Mouse (Mus musculus): ENCODE data around the gene Ppp1r26. TPM values are rescaled to one million over a fixed set of nuclear protein-coding genes. Genes with fewer than 3 reads are reported as not detected.

Ppp1r26 gene
- total RNA-seq (2021) = 10 to 100 TPM; 20.2 to 21.9 TPM
- long read RNA-seq, partial matches to known transcripts = 0 of 5 reads
- long read RNA-seq, other reads (novel, unspliced or antisense) = 5 of 5 reads

DNA sequence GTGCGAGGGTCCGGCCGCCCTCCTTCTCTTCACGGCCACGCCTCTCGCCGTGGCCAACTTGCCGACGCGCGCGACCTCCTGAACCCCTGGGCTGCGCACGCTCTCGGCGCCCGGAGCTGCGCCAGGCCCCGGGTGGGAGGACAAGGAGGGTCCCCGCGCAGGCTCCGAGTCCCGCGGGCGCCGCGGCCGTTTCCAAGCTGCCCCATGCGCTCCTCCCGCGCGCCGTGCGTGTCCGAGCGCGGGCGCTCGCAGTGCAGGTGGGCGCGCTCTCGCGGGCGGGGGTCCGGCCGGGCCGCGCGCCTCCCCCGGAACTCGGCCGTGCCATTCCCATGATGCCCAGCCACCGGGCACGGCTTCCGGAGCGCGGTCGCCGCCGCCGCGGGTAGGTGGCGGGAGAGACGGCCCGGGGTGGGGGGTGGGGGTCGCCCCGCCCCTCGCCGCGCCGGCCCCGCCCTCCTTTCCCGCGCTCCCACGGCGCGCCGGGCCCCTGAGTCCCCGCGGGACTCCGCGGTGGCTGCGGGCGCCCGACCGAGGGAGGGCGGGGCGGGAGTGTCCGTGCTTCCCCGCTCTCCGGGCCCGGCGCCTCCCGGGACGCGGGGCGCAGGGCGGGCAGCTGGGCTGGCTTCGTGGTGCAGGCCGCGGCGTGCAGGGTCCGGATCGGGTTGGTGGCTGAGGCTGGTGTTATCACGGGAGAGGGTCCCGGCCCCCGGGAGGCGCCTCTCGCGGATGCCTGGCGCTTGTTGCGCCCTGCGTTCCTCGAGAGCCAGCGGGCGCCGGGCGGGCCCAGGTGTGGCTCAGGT lies at the start of gene Ppp1r26:
Ppp1r26 (plus strand) TSS at position 286 of the 800 bp plus-strand sequence.
- DNase-seq (ENCODE audit: low spot score in 2 of 2) = peak; percentile 34 to 66

DNA sequence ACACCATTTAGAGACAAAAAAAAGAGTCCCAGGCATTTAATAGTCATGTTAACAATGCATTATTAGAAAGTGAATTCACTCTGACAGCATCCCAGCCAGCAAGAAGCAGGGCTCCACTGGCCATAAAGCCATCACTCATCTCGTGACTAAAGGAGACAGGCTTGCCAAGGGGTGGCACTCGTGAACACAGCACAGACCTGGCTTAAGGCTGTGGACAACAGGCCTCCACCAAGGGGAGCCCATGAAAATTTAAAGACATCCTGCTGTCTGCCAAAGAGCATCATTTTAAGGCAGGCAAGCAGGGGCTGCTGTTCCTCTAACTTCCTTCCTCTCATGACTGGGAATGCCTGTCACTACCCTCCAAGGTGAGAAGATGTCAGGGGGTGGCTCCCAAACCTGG lies 49.7 kb upstream of the Ppp1r26 start:
- DNase-seq (ENCODE audit: low spot score in 2 of 2) = no peak

DNA sequence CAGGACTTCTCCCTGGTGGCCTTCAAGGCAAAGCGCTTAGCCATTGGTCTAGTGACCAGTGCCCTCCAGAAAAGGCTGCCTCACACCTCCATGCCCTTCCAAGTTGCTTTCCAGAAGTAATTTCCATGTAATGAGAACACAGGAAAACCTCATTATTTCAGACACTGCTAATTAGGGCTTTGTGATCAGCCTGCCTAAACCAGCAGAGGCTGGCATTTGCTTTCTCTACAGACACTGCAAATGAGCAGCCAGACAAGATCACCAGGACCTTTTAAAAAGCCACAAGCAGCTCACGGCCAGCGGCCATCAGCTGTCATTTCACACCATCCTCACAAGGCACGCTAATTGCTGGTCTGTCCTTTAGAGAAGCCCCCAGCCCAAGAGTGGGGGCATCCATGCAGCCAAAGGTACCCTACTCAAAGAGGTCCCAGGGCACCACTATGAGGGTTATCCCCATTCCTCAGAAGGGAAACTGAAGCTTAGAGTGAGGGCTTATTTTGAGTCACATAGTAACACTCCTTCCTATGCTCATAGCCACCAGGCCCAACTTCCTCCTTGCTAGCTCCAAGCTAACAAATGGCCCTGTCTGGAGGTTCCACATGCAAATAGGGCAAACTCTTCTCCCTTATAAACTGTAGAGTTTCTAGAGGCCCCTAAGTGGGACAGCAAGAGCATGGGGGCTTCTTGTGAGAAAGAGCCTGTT lies 49.0 kb upstream of the Ppp1r26 start:
- DNase-seq (ENCODE audit: low spot score in 2 of 2) = no peak

DNA sequence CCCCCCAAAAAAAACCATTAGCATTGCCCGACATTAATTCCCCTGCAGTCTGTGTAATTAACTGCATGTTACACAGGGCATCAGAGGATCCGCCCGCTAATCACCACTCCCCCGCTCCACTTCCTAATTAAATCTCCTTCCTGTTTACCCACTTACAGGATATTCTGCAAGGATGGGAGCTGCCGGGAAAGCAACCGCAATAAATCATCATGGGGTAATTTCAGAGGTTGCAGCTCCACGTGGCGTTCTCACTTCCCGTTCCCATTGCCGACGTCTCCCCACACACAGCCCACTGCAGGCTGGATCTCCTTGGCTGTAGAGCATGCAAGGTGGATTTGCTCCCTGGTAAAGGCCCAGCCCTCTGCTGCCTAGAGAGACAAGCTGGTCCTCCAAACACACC lies 45.0 kb upstream of the Ppp1r26 start:
- no peak for DNase-seq (ENCODE audit: low spot score in 2 of 2)

DNA sequence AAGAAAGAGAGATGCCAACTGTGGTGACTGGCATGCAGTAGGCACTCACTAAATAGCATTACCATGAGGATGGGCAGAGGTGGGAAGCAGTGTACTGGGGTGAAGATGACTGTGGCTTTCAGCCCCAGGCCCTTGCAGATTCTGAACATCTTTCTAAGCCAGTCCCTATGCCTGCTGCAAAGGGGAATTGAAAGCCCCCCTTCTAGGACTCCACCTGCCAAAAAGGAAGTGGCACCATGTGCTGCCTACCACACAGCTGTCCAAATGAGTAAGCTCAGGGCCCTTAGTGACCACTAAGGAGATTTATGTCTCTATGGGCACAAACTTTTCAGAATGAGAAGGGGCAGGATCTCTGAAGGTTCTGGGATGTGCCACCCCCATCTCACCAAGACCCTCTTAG lies 44.5 kb upstream of the Ppp1r26 start:
- DNase-seq (ENCODE audit: low spot score in 2 of 2) = no peak

DNA sequence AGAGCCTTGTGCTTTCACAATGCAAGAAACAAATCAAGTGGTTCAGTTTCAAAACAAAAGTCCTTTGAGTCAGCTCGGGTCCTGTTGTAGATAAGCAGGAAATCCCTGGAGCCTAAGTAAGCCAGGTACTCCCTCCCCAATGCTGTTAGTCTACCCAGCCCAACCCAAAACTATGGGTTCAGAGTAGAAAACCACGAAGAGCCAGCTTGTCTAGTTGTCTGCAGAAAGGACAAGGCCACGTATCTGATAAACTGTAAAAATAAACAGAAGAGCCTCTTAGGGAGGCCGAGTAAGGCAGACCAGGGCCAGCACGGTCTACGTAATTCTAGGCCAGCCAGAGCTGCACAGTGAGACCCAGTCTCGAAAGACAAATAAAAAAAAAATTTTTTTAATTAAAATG lies 38.8 kb upstream of the Ppp1r26 start:
- no peak for DNase-seq (ENCODE audit: low spot score in 2 of 2)

DNA sequence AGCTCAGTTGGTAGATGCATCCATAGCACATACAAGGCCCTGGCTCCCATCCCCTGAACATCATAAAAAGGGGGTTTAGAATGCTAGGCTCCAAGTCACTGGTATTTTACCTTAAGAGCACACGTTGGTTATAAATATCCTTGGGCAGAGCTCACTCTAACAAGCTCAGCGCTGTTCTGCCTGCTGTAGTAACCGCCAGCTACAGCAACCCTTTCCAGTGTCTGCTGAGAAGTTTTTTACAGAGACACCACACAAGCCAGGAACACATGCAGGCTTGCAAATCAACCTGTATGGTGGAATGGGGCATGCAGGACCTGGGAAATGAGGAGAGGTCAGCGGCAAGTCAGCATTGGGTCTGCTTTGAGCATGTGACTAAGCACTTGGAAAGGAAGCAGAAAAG lies 37.5 kb upstream of the Ppp1r26 start:
- no peak for DNase-seq (ENCODE audit: low spot score in 2 of 2)

DNA sequence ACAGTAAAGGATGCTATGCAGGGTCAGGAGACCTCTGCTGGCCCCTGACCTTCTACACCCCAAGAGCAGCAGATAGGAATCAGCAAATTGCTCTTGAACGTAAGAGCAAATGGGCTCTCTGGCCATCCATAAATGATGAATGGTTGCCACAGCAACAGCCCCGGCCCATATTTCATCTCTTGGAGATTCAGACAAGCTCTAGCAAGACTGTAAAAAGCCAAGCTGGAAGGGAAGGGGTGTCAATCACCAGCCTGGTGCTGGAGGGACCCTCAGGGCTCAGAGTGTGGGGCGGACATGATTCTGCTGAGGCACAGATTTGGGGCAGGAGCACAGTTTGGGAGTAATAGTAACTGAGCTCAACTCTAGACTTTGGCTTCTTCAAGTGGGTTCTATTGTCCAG lies 37.0 kb upstream of the Ppp1r26 start:
- no peak for DNase-seq (ENCODE audit: low spot score in 2 of 2)

DNA sequence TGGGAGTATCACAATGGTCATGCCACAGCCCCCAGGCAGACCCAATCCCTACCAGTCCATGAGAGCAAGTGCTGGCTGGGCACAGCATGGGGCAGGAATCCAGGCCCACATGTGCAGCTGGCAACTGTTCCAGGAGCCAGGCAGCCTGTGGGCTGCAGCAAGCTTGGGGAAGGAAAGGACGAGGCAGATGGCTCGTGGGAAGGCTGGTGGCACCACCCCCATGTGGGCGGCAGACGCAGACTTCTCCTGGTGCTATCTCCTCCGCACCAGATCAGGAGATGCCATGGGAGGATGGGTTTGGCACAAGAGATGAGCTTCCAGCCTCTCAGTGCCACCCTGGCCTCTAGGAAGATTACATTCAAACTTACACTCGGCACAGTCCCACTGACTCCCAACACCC lies 33.7 kb upstream of the Ppp1r26 start:
- peak; percentile 76 to 79 for DNase-seq (ENCODE audit: low spot score in 2 of 2)

DNA sequence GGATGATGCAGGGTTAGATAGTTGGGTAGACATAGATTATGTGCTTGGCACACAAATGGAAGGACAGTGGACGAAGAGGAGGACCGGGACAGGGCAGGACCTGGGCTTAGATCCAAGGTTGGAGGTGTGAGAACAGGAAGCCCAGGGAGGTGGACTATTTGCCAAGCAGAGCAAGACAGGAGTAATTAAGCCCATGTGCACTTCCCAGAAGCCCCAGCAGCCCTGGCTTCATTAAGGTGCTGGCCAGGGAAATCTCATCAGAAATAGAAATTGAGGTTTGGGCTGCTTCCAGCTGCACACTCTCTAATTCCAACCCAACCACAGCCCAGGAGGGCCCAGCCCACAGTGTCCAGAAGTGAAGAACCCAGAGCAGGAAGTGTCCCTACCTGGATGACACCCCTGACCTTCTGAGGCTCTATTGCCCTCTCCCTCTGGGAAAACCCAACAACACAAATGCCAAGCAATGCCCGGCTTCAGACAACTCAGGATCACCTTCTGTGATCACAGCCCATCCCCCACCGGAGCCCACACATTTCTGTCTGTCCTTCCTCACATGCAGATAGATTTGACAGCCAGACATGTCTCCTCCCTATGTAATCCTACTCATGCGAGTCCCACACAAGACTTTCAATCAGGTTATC lies 32.4 kb upstream of the Ppp1r26 start:
- no peak for DNase-seq (ENCODE audit: low spot score in 2 of 2)

DNA sequence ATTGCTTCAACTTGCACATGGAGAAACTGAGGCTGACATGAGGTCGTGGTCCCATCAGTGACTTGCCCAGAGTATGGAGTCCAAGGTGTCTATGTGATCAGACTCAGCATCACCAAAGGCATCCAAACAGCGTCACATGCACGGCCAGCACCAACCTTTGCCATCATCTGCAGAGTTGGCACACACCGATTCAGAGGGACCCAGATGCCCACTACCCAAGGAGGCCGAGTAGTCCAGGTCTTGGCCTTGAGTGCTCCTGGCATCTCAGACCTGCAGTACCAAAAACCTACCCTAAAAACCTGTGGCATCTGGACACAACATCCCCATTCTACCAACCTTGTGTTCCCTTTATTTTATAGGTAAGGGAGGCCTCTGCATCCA lies 31.9 kb upstream of the Ppp1r26 start:
- no peak for DNase-seq (ENCODE audit: low spot score in 2 of 2)

DNA sequence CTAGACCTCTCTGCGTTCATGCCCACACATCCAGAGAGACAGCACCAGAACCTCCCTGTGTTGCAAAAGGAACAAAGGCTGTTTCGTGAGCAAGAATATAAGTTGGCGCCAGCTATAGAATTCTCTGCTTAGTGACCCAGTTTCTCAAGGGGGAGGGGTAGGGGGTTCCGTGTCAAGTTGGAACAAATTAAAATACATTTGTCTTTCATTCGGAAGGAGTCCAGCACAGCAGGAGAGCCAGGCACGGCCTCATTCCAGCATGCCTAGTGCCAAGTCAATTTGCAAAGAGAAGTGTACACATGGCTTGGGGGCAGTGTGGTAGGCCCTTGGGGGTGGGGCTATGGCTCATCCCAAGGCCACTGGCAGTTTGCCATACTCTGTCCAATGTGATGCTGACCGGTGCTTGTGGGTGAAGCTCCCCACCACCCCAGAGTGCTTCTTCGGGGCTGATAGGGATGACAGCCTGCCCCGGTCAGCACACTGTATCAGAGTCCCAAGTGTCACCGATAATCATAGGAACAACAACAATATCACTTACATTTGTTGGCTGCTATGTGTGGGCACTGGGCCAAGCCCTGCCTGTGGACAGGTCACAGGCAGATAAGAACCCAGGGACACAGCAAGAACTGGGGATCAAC lies 31.1 kb upstream of the Ppp1r26 start:
- DNase-seq (ENCODE audit: low spot score in 2 of 2) = peak; percentile 60 to 63

DNA sequence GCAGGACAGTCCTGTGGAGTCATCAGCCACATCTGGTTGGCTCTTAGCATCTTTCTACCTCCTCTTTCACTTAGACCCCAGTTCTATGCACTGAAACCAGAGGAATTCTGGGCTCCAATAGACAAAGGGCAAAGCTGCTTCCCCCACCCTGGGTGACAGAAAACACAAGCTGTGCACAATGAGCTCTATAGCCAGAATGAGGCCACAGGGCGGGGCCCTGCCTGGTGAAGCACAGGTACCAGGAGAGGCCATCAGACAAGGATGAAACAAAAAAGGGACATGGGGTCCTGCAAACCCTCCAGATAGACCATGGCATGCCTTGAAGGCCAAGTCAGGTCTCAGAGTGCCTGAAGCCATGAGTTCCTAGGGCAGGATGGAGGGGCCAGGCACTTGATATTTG lies 30.1 kb upstream of the Ppp1r26 start:
- no peak for DNase-seq (ENCODE audit: low spot score in 2 of 2)

DNA sequence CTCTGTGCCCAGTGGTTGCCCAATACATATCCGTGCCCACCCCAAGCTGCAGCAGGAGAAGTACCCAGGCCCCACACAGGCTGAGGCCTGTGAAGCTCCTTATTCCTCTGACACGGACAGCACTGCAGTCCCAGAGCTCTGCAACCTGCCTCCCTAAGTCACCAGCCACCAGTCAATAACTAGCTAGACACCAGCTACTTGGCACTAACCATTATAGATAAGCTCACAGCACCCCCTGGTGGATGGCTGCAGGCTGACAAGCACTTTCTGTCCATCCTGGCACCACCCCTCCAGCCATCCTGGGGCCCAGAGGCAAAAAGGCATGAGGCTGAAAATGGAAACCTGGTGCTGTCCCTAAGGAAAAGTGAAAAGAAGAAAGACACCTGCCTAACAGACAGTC lies 28.6 kb upstream of the Ppp1r26 start:
- DNase-seq (ENCODE audit: low spot score in 2 of 2) = peak; percentile 95

DNA sequence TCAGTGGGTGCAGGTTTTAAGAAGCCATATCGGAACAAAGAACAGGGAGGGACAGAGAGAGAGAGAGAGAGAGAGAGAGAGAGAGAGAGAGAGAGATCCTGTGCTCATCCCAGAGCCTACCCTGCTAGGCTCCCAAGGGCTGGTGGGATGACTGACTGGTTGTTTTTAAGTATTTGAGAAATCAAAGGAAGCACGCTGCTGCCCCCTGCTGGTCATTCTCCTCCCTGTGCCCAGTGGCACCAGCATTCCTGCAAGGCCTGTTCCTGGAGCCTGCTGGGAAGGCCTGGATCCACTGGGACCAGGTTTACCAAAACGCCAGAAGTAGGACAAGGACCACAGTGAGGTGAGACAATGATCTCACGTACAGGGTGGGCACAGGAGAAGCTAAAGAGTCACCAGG lies 26.7 kb upstream of the Ppp1r26 start:
- peak; percentile 97 to 98 for DNase-seq (ENCODE audit: low spot score in 2 of 2)

DNA sequence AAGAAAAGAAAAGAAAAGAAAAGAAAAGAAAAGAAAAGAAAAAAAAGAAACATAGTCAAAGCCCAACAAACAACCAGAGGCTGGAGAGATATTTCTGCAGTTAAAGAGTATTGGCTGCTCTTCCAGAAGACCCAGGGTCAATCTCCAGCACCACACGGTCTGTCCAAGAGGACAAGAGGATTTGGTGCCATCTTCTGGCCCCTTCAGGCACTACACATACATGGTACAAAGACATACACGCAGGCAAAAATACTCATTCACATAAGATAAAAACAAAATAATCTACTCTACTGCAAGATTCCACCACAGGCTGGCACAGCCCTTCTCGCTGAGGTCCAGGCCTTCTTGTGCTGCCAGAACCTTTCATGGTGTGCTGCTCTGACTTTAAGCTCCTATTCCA lies 23.4 kb upstream of the Ppp1r26 start:
- DNase-seq (ENCODE audit: low spot score in 2 of 2) = peak; percentile 45 to 46

DNA sequence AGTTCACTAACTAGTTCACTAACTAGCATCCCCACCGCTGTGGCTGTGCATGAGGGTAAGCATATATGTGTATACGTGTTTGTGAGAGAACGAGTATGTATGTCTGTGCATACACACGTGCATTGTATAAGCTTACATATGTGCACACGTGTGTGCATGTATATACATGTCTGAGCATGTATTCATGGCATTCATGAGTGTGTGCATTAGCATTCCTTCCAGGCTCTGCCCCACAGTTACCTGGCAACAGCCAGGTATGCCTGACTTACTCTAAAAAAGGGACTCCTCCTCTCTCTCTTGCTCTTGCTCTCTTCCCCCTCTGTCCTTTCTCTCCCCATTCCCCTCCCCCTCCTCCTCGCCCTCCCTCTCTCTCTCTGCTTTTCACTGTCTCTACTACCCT lies 19.4 kb upstream of the Ppp1r26 start:
- DNase-seq (ENCODE audit: low spot score in 2 of 2) = no peak

DNA sequence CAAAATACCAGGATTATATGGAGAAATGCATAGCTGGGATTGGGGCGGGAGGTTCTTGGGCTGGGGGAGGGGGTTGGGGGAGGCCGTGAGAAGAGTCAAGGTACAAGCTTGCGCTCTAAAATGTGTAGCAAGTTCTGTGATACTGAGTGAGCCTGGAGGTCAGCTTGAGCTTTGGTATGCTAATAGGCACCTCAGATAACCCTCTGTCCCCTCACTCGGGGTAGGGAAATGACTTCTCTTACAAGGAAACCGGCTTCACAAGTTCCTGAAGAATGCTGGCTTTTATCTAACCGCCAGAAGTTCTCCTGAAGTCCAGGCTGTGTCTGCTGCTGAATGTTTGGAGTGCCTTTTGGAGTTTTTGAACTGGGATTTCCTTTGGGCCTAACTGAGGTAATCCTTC lies 15.8 kb upstream of the Ppp1r26 start:
- no peak for DNase-seq (ENCODE audit: low spot score in 2 of 2)

DNA sequence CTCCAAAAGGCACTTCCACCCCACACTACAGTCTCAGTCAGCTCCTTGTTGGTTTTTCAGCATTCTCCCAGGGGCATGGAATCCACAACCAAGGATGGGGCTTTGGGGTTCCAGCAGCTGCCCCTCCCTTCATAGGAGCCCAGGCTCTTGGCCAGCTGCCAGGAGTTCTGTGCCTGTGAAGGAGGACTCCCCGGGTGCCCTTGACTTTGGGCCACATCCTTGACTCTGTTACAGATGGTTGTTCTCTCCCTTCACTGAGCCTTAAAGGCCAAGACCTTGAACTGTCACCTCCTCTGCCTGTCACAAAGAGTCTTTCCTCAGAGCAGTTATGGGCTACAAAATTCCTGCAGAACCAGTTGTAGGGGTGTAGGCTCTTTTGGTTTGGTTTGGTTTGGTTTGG lies 13.8 kb upstream of the Ppp1r26 start:
- no peak for DNase-seq (ENCODE audit: low spot score in 2 of 2)

DNA sequence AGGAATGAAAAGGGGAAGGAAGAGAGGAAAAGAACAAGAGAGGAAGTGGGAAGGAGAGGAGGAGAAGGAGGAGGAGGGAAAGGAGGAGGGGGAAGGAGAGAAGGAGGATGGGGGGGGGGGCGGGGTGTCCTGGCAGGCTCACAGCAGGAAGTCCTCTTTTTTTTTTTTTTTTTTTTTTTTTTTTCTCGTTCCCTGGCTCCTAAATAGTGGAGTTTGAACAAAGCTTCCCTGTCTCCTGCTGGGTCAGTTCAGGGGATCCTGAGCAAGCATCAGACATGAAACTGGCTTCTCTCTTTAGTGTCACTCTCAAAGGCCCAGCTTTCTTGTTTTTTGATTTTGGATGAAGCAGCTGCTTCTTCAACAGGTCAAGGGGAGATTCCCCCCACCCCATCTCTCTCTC lies 13.1 kb upstream of the Ppp1r26 start:
- DNase-seq (ENCODE audit: low spot score in 2 of 2) = no peak

DNA sequence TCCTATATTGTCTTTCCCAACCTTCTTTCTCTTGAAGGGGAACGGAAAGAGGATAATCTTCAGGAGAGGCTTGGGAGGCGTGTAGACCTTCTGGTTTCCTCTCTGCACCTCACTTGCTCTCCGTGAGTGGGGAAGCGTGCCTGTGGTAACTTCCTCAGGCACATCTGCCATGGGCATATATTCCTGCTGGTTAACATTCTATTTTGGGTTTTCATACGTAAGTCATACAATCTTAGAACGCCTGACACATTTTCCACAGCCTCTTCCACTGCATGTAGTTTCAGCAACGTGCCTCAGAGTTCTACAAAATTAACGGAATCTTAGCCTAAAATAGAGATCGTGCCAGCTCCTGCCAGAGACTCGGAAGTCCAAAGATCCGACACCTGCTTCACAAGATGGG lies 11.2 kb upstream of the Ppp1r26 start:
- no peak for DNase-seq (ENCODE audit: low spot score in 2 of 2)

DNA sequence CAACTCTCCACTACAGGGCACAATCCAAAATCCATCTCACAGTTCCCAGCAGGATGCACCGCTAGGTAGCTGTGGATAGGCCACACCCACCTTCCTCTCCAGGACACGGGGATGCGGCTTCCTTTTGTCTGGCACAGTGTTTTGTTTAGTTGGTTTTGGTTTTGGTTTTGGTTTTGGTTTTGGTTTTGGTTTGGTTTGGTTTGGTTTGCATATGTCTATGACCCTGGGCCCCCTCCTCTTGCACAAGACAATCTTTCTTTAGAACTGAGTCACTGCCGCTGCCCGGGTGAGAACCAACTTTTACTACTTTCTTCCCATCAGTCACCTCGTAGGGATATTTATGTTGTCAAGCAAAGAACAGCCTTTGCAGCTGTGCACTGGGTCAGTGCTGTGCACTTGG lies 5.8 kb upstream of the Ppp1r26 start:
- DNase-seq (ENCODE audit: low spot score in 2 of 2) = no peak
